Mouse (Mus musculus): ENCODE results near the gene Gm42517.
A peak's percentile ranks its signal among the peaks of the same experiment; 100 is the strongest.

The Gm42517 gene

GRCm38 (mm10) chr5:108347843-108348242 is 19.9 kb downstream of the Gm42517 start:
- DNase-seq = no peak

GRCm38 (mm10) chr5:108345313-108346071 is 22.2 kb downstream of the Gm42517 start:
- DNase-seq = no peak

- DNase-seq = peak; percentile 35
Measured at GRCm38 (mm10) chr5:108343680-108344170, 24.0 kb downstream of the Gm42517 start.

GRCm38 (mm10) chr5:108338049-108338448 is 29.7 kb downstream of the Gm42517 start:
- no peak for DNase-seq

- DNase-seq = no peak
Measured at GRCm38 (mm10) chr5:108337385-108337784, 30.3 kb downstream of the Gm42517 start.

- no peak for DNase-seq
Measured at GRCm38 (mm10) chr5:108331051-108331450, 36.7 kb downstream of the Gm42517 start.

All from right cerebral cortex, adult 18-20 months (tissue).